Mouse (Mus musculus) liver, embryonic 14.5 days (tissue): Measurements from ENCODE around the gene Anxa6.

Source experiments
- CTCF ChIP-seq: IDR thresholded peaks from 2 replicates; pipeline ENCODE4 v1.5.1; 2016; ENCODE audit warnings: antibody characterized with exemption, low read depth, control low read depth
- EP300 ChIP-seq: IDR thresholded peaks from 2 replicates; pipeline ENCODE4 v1.6.1; 2016; ENCODE audit warnings: antibody characterized with exemption, low read depth

DNA sequence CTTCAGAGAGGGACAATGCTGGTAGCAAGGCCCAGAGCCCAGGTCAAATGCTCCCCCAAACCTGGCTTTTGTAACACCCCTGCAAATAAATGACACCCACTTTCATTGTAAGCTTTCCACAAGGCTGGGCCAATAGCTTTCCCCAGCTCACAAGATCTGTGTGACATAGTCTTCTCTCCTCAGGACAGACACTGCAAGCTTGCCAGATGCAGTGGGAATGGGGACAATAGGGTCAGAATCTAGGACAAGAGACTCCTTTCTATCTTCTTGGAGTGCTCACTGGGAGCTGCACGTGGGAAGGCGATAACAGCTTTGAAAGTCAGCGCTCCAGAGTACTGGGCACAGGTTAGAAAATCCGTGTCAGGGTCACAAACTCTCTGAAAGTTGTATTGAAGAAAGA is 45.9 kb upstream of the Anxa6 start:
- TF ChIP-seq EP300 (no peak), CTCF (no peak)
